Mouse (Mus musculus): ENCODE results near the gene Fam163a. TPM values are rescaled to one million over a fixed set of nuclear protein-coding genes. Genes with fewer than 3 reads are reported as not detected.
"Not testable (repeated sequence)": the region's sequence is repeated elsewhere in the genome, so short reads cannot be mapped to it uniquely, and the experiment has no call there.

Fam163a gene
- polyA plus RNA-seq, 1 experiment, result 0.11 TPM

DNA sequence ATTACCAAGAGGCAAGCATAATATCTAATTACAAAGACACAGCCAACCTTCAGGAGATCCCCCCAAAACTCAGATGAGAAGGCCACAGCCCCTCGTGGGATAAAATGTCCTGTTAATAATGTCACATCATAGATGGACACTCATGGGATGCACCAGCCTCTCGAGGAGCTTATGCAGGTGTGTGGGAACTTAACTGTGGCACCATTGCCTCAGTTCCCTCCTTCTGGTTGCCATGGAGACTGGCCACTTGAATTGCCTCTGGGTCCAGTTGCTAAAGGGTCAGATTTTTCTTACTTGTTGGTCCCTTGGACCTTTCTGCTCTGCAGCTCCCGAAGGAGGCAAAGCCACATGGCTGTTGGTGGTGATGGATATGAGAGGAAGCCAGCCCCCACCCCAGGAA, 127.2 kb downstream of the Fam163a start:
- no peak for DNase-seq (ENCODE audit: low spot score)

GRCm38 (mm10) chr1:156076474-156076873, 128.4 kb downstream of the Fam163a start:
- no peak for DNase-seq (ENCODE audit: low spot score)

DNA sequence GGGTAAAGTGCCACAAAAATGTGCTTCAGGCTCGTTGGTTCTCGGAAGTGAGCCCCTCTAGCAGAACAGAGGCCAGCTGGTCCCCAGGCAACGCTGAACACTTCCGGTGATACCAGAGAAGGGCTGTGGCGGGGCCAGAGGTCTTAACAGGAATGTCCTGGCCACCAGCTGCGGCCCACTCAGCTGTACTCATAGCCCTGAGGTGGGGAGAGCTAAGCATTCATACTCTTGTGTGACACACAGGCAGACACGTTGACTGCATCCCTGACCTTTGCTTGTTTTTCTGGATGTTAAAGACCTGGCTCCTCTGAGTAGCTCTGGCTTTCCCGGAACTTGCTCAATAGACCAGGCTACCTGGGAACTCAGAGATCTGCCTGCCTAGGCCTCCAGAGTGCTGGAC, 130.3 kb downstream of the Fam163a start:
- no peak for DNase-seq (ENCODE audit: low spot score)

GRCm38 (mm10) chr1:156073169-156073821, 131.5 kb downstream of the Fam163a start:
- no peak for DNase-seq (ENCODE audit: low spot score)

DNA sequence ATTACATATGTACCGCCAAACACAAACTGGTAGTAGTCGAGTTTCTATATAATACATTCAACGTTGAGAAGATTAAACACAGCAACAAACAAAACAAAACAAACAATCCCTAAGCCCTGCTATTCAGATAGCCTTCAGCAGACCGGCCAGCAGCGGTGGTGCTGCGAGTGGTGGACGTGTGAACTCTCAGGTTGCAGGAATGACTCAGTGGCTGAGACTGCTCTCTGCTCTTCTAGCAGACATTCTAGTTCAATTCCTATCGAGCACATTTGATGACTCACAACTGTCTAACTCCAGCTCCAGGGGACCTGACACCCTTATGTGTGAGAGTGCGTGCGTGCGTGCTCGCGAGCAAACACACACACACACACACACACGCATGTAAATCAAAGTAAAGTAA, 134.7 kb downstream of the Fam163a start:
- DNase-seq (ENCODE audit: low spot score), result no peak

- no peak for DNase-seq (ENCODE audit: low spot score)
Observed at GRCm38 (mm10) chr1:156066133-156066532, 138.7 kb downstream of the Fam163a start.

- no peak for DNase-seq (ENCODE audit: low spot score)
Observed at GRCm38 (mm10) chr1:156062193-156062592, 142.6 kb downstream of the Fam163a start.

- no peak for DNase-seq (ENCODE audit: low spot score)
Observed at GRCm38 (mm10) chr1:156058207-156058606, 146.6 kb downstream of the Fam163a start.

DNA sequence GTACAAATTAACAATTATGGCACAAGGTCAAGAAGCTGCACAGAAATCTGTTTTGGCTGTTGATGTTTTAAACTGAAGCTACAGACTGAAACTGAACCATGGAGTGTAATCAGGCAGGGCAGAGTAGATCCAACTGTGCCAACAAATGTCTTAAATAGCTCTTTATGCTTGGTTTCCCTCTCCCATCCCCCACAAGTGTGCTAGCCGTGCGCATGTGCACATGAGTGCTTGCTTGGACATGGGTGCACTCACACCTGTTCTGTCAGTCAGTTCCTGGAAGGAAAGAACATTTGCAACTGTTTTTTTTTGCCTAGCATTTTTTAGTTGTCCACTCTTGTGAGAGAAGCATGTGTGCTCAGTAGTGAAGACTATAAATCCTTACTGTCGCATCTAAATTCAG, 158.1 kb downstream of the Fam163a start:
- DNase-seq (ENCODE audit: low spot score), result no peak

DNA sequence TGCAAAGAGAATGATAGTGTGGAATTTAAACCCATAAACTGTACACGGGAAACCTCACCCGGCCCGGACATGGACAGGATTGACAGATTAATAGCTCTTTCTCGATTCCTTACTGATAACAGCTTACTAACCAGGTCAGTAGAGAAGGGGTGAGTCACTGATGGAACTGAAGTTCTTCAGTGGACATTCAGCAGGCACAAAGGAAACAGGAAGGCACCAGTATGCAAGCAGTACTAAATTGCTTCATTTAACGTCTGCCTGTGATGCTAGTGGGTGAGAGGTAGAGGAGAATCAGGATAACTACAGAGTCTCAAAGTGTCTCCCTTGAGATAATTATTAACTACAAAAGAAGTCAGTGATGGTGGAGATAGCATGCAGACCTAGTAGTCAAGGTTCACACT, 160.6 kb downstream of the Fam163a start:
- no peak for DNase-seq (ENCODE audit: low spot score)

DNA sequence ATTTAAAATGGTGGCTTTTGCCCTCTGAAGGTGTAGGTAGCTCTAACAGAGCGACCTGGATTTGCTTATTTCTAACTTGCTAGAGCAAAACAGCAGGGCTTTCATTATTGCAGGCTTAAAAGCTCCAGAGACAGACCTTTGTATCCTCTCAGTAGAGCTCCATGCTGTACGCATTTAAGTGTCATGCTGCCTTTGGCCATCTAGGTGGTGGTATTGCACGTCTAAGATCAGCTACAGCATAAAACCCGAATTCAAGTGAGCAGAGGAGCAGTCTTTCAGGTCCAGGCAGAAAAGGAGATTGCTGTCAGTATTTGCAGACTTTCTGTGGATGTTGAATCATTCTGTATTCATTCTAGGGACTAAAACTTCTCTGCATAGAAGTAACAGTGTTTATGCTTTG, 161.8 kb downstream of the Fam163a start:
- DNase-seq (ENCODE audit: low spot score), result no peak

GRCm38 (mm10) chr1:156042481-156042880, 162.3 kb downstream of the Fam163a start:
- DNase-seq (ENCODE audit: low spot score), result no peak

GRCm38 (mm10) chr1:156041451-156042241, 163.2 kb downstream of the Fam163a start:
- DNase-seq (ENCODE audit: low spot score), result no peak

DNA sequence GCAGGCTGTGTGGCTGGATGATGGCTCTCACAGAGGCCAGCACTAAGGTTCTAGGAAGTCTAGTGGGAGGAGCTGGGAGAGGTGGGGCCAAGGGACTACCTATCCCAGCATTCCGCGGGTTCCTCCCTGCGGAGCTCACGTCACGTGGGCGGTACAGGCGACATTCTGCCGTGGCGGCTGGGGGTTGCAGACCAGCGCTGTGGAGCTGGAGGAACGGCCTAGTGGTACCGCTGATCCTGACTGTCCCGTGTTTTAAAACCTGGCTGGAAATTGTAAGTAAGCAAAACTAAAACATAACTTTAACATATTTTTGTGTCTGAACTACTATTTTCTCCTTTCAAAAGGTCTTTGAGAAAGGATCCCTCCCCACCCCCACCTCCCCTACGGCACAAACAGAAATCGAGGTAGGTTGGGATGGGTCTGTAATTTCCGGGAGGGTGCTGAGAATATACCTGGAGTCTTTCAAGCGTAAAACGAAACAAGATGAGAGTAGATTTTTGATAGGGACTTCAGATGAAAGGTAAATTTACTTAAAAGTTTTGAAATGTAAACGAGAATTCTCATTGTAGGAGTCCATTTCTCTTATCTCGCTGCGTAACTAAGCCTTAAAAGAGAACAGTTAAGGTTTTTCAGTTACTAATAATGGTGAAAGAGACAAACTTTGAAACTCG, 164.0 kb downstream of the Fam163a start:
- DNase-seq (ENCODE audit: low spot score), result peak; percentile 78

DNA sequence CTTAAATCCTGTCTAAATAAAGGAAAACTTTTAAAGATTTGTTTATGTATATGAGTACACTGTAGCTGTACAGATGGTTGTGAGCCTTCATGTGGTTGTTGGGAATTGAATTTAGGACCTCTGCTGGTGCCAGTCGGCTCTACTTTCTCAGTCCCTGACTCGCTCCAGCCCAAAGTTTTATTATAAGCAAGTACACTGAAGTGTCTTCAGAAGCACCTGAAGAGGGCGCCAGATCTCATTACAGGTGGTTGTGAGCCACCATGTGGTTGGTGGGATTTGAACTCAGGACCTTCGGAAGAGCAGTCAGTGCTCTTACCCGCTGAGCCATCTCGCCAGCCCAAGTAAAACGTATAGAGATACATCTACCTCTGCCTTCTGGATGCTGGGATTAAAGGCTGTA, 164.8 kb downstream of the Fam163a start:
- DNase-seq (ENCODE audit: low spot score), result not testable (repeated sequence)

- DNase-seq (ENCODE audit: low spot score), result no peak
Observed at GRCm38 (mm10) chr1:156037144-156037583, 167.7 kb downstream of the Fam163a start.

DNA sequence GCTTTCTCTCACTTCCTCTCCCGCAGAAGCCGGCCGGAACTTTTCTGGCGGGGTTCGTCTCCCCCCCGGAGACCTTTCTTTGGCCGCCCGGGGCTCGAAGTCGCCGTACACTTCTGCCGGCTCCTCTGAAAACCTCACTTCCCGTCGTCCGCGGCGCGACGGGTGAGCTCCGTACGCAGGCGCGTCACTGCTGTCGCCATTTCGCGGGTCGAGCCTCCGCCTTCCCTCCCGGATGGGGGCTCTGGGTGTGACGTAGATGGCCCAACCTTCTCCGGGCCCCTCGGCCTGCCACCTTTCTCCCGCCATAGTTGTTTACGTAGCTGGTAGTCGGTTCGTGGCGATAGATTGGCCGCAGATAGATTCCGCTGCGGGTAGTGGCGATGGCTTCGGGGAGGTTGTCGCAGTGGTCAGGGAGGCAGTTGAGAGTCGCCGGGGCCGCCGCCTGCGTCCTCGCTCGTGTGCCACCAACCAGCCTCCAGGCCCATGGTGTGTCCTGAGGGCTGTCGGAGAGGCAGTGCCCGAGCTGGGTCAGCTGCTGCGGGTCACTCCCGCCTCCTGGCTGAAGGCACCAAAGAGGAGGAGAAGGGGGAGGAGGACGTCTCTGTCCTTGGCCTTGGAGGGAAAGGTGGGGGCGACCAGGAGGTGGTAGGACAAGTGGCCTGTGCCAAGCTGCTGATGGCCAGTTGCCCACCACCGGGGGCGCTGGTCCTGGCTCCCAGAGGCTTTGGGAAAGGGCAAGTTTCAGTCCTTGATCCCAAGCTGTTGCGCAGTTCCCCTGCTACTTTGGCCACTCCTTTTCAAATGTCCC, 168.7 kb downstream of the Fam163a start, which contains the start of gene Tor1aip1:
Gene Tor1aip1 (minus strand): TSS at position 551 of the 808 bp plus-strand sequence.
- peak; percentile 92 for DNase-seq (ENCODE audit: low spot score)

DNA sequence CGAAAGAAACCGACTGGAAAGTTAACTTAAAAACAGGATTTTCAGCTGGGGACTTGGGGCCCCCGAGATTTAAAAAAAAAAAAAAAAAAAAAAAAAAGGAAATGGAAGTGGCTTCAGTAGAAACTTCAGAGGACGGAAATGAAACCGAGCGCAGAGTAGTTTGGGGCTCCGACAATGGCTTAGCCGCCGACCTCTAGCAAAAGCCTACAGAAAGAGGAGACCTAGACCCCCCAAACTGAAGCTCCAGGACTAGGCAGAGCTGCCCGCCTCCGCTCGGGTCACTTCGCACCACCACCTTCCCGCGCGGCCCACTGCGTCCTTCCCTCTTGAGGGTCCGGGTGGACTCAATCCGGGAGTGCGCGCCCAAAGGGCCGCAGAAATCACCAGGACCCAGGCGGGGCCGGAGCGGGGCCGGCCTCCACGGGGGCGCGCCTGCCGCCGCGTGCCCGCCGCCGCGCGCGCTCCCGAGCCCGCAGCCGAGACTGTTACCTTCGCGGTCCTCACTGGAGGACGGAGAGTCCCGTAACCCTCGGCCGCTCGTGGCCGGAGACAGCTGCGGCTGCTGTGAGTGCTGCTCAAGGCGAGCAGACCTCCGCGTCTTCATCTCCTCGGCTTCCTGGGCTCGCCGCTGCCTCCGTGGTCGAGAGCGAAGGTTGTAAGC, 169.4 kb downstream of the Fam163a start, which contains the start of gene Tor1aip2:
Gene Tor1aip2 (plus strand): TSS at position 135 of the 661 bp plus-strand sequence.
- no peak for DNase-seq (ENCODE audit: low spot score)

DNA sequence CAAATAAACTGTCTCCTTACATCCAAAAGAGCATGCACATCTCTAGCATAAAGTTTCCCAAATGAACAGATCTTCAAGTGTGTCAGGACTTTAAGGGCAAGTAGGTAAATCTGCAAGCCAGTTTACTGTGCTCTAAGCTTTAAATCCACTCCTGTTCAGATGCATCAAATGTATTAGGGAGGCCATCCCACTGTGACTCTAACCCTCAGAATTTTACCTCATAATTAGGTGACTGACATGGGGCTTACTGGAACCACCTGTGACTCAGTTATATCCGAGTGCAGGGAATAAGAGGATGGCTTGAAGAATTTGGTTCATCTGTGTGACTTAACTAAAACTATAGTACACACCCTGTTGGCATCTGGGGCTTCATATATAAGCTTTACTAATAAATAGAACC, 170.2 kb downstream of the Fam163a start:
- no peak for DNase-seq (ENCODE audit: low spot score)

- DNase-seq (ENCODE audit: low spot score), result no peak
Observed at GRCm38 (mm10) chr1:156033921-156034320, 170.9 kb downstream of the Fam163a start.

GRCm38 (mm10) chr1:156028340-156028975, 176.4 kb downstream of the Fam163a start:
- no peak for DNase-seq (ENCODE audit: low spot score)
